Mouse (Mus musculus) thymus, adult 18-20 months (tissue): Measurements from ENCODE around the gene Smoc2.

Experiments
- DNase-seq, 2 experiments: peaks; one replicate each; pipeline ENCODE4 v3.0.0; 2022; ENCODE audit warnings: mixed read lengths in 2 of 2

Smoc2 gene

DNA sequence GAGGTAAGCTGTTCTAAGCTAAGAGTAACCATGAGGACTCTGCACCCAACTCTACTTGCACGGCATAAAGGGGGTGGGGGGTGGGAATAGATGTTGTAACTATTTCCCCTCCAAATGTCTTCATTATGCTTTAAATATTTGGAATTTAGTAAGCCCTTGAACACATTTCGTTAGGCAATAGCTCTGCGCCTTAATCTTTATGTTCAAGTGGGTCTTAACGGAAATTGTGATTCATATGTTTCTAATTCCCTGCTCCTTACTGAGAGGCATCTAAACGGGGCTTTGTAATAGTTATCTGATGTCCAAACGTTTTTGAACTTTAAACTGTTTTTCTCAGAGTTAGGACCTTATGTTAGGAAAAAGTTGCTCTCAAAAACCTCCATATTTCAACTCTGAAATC is 147.2 kb downstream of the Smoc2 start:
- no peak for DNase-seq

DNA sequence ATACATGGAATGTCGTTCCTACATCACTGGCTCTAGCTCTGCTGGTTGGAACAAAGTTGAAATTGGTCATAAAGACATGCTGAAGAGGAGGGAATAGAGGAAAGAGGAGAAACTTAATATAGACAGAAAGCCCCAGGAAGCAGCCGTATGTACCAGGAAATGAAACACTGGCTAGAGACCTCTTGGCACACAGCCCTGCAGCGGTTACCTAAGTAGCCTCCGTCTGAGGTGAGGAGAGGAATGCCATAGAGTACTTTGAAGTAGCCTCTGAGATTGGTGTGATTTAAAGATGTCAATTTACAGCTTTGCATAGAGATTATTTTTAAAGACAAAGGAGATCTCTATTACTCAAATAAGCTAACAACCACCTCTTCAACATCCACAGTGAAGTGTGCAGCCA is 155.4 kb downstream of the Smoc2 start:
- DNase-seq, result no peak

DNA sequence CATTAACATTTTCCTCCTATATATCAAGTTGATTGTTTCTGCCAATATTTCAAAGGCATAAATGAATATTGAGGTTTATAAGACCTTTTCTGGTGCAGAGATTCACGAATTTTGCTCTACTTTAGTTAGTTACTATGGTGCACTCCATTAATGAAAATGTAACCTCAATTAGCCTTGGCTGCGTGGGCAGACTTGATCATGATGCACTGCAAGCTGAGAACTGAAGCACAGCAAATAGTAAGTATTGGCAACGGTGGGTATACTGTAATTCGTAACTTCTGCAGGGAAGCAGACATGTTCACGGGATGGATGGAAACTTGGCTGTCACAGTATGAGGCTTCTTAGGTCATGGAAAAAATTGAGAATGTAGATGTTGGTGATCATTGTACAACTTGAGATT is 166.3 kb downstream of the Smoc2 start:
- no peak for DNase-seq

DNA sequence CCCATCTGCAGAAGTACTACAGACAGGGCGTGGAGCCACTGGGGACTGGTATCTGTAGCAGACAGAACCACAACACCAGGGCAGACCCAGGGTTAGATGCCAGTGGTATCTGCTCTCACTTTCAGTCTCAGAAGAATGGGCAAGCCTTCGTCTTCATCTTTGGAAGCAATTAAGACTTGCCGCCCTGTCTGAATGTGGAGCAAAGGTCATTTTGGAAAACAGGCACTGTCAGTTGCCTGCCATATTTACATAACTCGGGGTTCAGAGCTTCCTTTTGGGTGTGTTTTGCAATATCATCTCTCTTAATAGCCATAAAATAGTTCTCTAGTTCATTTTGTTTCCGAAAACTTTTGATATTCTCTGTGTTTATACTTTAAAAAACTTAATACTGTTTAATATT is 168.0 kb downstream of the Smoc2 start:
- DNase-seq, result no peak
